Mouse (Mus musculus) right cerebral cortex, postnatal 10 days (tissue): ENCODE data around the gene Itga2b.
A peak's percentile ranks its signal among the peaks of the same experiment; 100 is the strongest.

Experiments
- DNase-seq, 2 experiments: peaks; one replicate each; pipeline ENCODE4 v3.0.0; 2021; ENCODE audit warnings: low spot score in 2 of 2

The Itga2b gene

DNA sequence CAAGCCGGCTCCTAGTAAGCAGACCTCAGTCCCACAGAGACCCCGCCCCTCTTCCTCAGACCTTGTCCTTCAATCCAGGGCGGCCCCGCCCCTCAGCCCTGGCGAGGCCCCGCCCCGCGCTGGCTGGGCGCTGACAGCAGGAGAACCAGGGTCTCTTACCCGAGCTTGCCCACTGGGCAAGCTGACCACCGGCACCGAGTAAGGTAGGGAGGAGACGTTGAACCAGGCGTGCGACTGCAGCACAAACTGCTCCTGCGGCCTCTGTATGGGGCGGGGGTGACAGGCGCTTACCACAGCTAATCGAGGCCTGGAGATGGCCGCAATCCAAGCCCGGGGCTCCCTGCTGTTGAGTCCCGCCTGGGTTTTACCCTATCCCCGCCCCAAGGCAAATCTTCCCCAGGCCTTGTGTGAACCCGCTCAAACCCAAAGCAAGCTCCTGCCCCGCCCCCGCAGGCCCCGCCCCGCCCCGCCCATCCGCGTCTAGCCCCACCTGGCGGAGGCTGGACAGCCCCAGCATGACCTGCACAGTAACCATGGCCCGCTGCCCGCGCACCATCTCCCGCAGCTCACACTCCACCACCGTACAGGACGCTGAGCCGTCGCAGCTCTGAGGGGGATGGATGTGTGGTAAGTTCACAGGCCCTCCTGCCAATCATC lies 14.1 kb downstream of the Itga2b start:
- peak; percentile 76 for DNase-seq

DNA sequence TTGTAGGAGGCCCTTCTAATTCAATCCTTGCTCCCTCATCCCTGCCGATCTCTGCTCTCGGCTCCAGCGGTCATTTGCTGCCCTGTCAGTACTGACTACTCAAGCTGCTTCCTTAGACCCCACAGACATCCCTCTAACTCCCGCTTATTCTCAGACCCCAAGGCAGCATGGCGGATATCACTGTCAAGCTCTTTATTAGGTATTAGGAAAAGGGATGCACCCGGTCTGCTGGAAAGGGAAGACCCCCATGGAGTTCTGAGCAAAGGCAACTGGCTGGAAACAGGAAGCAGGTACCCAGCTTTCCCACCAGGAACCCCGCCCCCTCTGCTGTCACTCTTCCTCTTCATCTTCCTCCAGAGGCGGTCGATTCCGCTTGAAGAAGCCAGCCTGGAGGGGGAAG lies 16.8 kb downstream of the Itga2b start:
- DNase-seq: peak in 1 of 2 experiments; percentile 27

DNA sequence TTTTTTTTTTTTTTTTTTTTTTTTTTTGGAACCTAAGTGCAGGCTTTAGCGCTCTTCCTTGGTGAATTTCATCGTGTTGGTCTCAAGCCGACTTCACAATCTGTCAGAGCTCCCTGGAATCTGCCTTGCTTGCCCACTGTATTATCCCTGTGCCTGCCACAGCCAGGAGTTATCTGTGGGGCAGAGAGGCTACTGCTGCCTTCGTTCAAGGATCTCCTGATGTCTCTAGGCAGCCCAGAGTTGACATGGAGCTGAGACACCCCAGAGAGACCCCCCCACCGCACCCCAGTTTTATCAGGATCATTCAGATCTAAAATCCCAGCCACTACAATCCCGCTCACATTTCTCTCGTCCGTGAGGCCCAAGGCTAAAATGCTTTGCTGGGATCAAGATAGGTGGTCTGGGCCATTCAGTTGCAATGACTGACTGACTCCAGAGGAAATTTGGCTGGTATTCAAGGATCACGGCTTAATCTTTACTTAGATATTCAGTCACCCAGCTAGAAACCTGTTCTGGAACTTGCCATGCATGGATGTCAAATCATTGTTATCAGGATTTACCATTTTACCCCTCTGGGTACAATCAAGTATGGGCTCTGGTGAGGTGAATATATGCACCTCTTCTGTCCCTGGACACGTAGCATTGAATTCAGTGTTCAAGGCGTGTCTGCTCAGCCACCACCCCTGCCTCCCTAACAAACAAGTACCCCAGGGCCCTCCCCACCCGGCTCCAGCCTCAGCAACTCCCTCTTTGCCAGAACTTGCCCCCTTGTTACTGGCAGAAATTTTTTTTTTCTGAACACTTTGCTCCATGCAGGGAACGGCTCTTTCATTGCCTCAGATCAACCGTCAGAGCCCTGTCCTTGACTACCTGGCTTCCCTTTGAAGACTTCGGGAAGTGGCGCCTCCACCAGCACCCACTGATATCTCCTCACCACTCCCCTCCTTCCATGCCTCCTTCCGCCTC lies 20.6 kb downstream of the Itga2b start:
- peak in 1 of 2 experiments; percentile 70 for DNase-seq

DNA sequence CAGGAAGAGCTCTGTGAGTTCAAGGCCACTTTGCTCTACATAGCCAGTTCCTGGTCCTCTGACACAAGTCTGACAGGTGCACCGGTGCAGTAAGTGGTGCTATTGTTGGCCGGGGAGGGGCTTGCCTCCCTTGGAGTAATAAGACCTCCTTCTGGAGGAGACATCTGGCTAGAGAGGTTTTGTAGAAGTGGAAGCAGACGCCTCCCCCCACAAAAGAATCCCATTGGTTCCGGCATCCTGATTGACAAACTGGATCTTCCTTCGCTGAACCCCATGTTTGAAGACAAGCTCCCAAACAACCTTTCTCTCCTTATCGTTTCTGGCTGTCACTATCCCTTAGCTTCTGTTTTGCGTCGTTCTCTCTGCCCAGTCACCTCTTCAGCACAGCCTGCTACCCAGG lies 21.6 kb downstream of the Itga2b start:
- peak; percentile 60 to 68 for DNase-seq

DNA sequence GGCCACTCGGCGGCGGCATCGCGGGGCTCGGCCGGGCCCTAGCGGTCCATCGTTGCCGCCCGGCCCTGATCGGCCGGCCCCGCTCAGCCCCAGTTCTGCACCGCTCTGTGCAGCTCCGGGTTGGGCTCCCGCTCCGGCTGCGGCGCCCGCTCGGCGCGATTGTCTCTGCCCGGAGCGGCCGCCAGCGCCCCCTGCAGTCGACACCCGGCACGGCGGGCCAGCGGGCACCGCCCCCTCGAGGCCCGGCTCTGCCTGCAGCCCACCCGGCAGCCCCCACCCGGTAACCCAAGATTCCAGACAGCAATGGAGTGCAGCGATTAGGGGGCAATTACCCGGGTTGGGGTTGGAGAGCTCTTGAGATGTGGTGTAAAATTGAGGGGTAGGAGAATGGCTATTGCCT lies 22.4 kb downstream of the Itga2b start, which contains the start of gene Fam171a2:
Fam171a2 (minus strand) TSS at position 186 of the 400 bp plus-strand sequence.
- peak; percentile 80 to 88 for DNase-seq

DNA sequence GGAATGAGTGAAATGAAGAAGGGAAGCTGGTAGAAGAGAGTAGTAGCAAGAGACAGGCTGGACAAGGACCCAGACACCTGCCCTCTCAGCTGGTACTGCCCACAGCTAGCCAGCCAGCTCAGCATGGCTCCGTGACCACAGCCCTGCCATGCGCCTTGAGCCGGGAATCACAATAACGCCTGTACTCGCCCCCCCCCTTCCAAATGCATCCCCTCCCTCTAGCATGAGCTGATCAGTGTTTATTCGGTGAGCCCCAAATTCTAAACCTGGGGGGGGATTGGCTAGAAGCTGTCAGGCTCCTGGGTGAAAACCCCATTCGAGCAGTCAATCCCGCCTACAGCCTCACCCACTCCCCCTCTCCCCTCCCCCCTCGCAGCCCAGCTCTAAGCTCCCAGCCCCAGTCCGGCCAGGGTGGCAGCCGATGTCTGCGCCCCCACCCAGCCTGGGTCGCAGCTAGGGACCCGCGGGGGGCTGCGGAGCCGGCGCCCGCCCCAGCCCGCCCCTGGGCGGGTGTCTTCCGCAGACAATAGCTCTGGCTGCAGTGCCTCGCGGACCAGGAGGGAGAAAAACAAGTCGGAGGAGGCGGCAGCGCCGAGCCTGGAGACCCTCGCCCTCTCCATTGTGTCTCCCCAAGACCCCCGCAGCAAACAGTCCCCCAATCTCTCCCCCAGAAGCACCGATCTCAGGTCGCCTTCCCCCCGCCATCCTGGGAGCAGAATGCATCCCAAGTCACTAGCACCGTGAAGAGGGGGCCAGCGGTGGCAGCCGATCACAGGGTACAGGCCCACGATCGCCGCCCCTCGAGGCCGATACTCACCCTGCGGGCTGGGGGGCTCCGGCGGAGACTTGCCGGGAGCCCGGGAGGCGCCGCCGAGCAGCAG lies 23.1 kb downstream of the Itga2b start:
- peak; percentile 65 to 70 for DNase-seq

DNA sequence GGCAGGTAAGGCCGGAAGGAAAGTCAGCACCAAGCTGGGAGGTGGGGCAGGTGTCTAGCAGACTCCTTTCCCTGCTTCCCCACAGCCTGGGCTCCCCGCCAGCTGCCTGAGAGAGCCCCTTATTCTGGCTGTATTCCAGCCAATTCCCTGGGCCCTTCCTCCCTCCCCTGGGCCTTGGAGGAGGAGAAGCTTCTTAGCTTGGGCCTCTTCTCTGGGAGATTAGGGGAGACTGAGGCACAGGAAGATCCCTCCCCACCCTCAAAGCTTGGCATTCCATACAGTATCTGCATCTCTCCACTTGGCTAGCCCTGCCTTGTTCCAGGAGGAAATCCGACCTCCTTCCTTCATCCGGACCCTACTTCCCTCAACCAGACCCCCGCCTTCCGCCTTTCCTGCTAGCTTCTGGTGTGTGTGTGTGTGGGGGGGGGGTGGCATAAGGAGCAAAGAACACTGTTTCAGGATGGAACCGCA lies 24.0 kb downstream of the Itga2b start:
- DNase-seq: peak; percentile 79

DNA sequence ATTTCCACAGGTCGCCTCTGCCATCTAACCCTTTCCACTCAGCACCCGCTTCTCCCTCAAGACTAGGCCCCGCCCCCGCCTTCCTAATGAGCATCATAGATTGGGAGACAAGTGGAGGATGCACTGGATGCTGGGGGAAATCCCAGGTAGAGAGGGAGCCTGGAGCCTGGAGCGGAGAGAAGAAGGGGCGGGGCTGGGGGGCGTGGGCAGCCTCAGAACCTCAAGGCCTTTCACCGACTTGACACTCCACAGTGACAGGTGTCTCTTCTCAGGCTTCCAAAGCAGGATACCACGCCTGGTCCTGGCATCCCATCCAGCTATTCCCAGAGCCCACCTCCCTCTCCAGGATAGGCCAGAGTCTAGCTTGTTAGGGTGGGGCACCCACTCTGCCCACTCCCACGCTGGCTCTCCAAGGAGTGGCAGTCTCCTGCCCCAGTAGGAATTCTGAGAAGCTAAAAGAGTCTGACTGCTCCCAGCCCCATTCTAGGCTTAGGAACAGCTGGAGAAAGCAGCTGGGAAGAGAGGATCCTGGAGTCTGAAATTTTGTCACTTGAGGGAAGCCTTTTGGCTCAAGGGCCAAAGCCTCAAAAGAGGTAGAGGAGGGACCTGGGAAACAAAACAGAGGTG lies 24.5 kb downstream of the Itga2b start:
- peak; percentile 66 to 82 for DNase-seq

DNA sequence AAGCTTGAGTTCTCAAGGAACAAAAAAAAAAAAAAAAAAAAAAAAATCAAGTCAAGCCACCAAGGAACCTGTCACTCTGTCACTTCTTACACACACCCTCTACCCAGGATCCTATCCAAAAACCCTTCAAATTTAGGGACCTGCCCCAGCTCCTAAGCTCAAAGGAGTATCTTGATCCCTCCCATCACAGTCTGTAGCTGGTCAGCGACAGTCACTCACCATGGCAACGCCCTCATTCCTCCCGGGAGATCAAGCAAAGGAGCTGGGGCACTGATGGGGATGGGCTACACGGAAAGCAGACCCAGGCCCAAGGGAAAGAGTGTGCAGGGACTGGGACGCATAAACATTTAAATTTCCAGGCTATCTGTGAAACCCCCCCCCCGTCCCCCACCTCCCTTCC lies 25.1 kb downstream of the Itga2b start:
- DNase-seq: no peak

DNA sequence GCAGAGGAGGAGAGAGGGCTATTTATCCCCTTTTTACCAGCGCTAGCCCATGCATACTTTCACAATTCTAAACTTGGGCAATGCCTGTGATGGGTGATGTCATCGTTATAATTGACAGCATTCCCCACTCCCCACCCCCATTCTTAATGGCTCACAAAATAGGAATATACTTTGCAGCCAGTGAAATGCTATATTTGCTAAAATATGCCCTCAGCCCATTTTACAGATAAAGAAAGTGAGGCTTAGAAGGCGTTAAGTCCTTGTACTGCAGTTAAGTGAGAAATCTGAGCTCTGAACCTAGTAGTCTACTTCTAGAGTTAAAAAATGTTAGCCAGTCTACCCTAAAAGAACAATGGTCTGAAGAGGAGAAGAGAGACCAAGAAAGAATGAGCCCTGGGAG lies 25.6 kb downstream of the Itga2b start:
- no peak for DNase-seq

DNA sequence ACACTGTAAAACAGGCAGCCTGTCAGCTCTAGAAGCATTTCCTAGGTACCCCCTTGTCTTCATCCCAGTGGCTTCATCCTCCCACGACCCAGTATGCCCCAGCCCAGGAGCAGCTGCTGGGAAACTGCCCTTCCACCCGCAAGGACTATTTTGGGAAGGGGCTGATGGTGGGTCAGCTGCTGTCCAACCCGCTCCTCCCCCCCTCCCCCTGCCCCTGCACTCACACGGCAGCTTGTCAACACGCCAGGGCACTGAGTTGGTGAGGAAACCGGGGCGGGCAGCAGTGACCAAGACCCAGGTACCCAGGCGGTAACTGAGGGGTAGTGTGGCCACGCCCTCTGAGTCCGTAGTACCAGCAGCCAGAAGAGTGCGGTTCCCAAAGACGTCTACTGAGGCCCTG lies 26.2 kb downstream of the Itga2b start:
- DNase-seq: no peak

DNA sequence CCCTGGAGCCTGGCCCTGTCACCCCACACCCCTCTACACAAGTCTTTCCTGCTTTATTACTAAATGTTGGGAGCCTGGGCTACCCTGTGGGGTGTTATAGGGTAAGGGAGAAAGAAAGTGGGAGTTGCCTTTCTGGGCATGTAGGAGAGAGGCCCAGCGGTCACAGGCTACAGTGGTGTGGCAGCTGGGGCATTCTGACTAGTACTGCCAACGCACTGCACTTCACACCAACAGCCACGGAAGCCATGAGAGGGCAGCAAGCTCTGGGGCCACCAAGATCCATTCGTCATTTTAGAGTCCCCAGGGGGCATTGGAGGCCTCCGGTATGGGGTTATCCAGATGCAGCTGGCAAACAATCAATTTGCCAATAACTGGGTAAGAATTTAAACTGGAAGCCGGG lies 27.8 kb downstream of the Itga2b start:
- DNase-seq: peak in 1 of 2 experiments; percentile 29

DNA sequence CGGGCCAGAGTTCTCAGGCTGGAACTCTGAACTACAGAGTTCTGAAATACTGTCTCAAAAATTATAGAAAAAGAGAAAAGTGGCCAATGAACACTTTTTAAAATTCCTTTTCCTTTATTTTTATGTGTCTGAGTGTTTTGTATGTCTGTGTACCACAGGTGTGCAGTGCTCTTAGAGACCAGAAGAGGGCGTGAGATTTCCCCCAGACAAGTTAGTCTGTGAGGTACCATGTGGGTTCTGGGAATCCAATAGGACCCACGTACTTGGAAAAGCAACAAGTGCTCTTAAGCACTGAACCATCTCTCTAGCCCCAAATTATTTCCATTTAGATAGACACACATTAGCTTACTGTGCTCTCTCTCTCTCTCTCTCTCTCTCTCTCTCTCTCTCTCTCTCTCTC lies 28.5 kb downstream of the Itga2b start:
- peak in 1 of 2 experiments; percentile 33 for DNase-seq

DNA sequence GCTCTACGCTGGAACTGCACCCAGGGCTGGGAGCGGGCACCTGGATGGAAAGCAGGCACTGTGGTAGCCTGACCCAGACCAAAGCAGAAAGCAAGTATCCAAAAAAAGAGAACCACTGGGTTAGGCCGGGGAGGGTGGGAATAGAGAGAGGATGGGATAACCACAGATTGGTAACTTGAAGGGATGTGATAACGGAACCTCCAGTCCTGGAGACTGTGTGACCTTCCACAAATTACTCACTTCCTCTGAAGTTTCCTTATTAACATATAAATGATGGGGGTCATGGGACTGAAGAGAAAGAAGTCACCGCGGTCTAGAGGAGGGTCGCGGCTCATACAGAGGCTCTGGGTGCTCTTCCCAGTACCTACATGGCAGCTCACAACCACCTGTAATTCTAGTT lies 29.7 kb downstream of the Itga2b start:
- no peak for DNase-seq

DNA sequence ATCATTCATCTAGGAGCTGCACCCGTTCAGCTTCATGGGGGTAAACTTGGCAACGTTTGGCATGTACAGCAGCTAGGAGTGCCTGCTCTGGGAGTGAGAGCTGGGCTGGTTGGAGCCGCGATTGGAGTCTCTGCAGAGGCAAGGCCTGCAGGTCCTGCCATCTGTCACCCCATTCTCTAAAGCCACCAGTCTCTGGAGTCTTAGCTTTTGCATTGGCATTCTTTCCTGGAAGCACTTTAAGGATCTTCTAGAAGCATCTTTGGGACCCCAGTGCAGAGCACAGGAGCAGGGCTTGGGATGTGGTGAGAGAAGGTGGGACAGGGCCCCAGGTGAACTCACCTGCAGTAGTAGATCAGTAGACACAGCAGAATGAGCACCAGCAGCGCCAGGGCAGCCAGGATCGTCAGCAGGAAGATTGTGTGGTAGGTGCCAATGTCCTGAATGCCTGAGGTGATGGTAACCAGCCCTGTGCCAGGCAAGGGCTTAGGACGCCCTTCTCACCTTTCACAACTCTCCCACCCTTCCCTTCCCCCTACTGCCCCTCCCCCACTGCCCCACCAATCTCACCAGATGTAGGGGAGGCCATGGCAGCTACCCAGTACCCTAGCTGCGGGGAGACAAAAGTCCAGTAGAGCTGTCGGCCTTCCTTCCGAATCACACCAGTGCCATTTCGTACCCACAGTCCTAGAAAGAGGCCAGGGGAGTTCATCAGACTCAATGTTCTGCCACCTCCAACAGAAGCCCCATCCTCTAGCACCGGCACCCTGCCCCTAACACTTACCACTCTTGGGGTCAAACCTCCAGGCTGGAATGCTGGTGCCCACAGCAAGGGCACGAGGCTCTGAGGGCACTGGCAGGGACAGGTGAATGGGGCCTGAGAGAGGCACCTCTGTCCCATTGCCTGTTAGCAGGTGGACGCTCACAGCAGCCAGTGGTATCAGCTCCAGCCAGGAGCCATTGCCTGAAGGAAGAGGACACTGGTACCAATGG lies 30.5 kb downstream of the Itga2b start:
- DNase-seq: peak in 1 of 2 experiments; percentile 50

DNA sequence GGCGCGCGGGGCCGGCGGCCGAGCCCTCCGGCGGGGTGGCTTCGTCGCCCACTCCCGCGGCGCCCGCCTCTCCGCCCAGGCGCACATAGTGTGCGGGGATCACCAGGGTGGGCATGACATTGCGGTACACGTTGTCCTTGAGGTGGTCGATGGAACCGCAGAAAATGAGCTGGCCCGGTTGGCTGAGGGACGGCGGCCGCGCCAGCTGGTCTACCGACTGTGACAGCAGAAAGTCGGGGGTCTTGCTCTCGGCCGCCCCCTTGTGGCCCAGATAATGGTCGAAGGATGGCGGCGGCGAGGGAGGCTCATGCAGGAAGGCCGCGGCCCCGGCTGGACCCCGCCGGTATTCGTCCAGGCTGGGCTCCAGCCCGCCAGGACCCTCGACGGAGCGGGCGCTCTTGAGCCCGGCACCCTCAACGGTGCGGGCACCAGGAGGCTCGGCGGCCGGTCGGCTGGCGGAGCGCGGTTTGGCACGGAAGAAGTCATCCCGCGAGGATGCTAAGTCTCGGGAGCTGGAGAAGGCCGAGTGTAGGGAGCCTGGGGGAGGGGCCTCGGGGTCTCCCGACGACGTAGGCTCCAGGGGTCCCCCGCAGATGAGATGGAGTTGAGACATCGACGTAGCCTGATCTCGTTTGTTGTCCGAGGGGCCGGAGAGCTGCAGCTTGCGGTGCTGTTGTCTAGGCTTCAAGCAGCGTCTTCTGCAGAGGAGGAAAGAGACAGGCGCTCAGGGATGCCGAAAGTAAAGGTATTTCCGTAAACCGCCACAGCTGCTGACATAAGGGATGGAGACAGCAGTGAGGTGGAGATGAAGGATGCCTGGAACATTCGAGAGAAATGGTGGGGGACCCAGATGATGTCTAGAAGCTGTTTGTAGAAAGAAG lies 31.5 kb downstream of the Itga2b start:
- DNase-seq: peak; percentile 91

DNA sequence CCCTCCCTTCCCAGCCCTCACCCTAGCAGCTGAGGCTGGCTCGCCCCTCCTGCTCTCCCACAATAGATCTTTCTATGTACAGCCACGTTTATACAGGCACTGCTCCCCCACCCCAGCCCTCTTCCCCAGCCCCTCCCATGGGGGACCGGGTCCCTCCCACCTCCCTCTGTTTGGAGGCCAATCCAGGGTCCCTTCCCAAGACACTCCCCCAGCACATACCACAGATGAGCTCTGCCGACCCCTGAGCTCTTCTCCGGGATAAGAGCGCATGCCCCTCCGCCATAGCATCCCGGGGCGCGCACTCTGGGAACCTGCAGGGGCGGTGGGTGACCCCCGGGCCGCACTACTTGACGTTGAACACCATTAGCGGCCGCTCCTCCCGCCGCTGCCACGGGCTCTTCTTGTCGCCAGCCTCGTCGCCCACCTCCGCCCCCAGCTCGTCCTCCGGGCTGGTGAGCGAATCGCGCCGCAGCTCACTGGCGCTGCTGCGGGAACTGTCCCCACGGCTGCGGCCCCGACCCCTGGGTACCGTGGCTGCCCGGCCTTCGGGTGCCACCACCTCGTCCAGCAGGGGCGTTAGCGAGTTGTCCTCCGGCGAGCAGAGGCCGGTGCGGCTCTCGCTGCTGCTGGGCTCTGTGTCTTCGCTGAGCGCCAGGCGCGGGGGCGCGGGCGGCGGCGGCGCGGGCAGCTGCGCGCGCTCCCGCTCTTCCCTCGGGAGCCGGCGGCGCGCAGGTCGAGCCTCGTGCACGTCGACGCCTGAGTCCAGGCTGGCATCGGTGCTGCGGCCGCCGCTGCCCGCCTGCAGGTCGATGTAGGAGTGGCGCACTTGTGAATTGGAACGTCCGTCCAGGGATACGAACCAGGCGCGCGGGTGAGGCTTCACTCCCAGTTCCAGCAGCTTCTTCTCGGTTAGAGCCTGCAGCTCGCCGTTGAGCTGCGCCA lies 32.5 kb downstream of the Itga2b start:
- peak; percentile 79 to 81 for DNase-seq

DNA sequence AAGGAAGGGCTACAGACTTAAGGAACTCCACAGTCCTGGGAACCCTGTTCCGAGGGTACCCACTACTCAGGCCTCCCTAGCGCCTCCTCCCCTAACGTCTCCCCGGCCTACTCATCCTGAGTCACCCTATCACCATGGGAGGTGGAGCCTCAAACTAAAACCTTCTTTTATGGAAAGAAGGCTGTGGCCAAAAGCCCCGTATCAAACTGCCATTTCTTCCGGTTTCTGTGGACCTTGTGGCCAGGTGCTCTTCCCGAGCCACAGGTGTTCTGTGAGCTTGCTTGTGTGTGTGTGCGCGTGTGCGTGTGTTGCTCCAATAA lies 33.5 kb downstream of the Itga2b start:
- no peak for DNase-seq
